Mouse (Mus musculus): Measurements from ENCODE around the gene Sez6l.

The Sez6l gene

DNA sequence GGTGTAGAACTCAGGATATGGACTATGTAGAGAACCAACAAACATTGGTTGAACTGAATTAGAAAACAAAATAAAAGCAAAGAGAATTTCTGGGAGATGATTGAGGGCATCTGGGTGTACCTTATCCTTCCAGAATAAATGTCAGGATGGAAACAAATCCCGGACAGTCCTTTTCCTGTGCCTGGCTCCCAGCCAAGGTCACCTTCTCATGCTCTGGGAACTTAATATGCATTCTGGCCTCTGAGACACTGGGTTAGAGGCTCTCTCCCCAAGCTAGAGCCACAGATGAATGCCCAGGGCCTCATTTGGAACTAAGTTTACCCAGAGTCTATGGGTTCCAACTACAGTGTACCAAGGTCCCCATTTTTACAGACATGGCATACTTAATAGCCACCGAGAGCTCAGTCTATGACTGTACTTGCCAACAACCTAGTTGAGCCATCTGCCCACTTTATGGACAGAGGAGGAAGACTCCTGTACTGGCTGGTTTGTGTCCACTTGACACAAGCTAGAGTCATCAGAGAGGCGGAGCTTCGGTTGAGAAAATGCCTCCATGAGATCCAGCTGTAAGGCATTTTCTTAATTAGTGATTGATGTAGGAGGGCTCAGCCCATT lies 7.3 kb upstream of the Sez6l start:
- no peak for DNase-seq (ENCODE audit: low spot score in 2 of 2)

DNA sequence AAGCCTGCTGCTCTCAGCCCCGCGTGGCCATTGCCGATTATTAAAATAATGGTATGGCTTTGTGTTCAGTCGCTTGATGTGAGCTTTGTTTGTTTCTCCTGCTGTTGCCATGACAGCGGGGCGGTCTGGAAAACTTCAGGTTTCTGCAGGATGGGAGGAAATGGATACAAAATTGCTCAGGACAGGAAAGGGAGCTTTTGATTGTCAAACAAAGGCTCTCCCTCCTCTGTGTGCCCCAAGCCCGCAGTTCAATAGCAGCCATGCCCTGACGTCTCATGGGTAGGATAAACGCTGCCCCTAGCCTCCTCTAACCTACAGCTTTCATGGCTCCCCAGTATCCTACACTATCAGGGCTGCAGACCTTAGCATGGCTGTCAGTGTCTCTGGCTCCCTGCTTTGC lies 6.3 kb upstream of the Sez6l start:
- DNase-seq (ENCODE audit: low spot score in 2 of 2) = no peak

- peak; percentile 92 to 93 for DNase-seq (ENCODE audit: low spot score in 2 of 2)
Measured at GRCm38 (mm10) chr5:112577750-112578149, 765 bp upstream of the Sez6l start.

DNA sequence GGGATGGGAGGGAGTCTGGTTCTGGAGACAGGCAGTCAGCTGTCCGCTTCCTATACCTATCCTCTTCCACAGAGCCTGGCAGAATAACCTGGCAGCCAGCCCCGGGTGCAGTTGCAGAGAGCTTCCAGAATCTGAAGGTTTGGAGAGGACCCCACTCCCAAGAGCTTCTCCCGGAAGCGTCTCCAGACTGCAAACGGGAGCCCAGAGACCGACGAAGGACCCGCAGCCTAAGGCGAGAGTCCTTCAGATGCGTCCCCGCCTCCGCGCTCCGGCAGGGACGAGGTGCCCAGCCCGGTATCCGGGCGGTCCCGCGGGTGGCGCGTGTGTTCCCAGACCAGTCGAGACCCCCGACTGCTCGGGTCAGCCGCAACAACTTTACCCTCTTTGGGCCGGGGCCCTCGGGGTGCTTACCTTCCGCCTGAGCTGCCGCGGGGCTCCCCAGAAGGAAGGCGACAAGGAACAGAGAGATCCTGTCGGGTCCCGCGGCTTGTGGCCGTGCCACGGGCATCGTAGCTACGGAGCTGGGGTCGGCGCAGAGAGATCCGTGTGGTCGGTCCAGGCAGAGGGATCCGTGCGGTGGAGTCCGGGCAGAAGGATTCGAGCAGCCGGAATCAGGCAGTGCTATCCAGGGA lies 508 bp downstream of the Sez6l start:
- peak; percentile 80 for DNase-seq (ENCODE audit: low spot score in 2 of 2)

DNA sequence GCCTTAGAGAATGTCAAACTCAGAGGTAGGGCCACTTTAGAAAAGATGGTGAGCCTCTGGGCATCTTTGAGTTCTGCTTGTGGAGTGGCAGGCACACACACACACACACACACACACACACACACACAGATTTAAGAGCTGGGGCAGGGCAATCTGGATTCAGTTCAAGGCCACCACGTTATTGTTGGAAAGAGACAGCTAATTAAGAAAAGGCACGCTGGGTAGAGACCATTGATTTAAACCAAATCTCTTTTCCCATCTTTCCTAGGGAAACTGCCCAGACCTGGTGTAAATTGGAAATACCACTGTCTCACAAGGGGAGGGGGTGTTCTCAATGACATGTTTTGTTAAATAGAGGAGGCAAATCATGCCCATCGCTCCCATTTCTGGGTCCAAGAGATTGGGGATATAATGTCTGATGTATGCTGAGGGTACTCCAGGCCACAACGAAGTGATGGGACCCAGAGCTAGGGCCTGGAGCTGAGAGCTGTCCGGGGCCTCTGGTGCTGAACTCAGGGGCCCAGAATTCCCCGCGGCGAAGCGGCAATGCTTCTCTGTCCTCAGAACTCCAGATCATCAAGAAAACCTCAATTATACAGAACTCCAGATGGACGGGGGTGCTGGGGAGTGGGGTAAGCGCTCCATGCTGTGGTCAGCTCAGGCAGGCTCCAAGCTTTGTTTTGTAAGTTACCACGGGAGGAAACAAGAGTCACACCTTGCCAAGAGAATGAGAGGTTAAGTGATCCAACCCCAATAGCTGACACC lies 1.7 kb downstream of the Sez6l start:
- peak in 1 of 2 experiments; percentile 60 for DNase-seq (ENCODE audit: low spot score in 2 of 2)

DNA sequence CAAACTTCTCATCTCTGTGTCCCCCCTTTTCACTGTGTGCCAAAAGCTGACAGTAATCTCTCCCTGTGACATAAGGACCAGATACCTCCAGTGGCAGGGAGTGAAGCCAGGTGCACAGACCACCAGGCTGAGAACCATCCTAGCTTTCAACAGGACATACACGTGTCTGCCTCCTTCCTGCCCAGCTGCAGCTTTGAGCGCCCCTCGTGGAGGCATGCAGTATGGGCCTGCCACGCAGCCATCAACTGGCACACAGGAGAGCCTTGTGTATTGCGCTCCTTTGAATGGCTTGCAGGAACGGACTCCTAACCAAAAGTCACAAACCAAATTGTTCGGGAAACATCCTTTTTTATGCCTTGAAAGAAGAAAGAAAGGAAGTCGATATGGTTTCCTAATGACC lies 3.1 kb downstream of the Sez6l start:
- DNase-seq (ENCODE audit: low spot score in 2 of 2) = peak; percentile 89 to 90

GRCm38 (mm10) chr5:112572217-112572616 lies 4.8 kb downstream of the Sez6l start:
- no peak for DNase-seq (ENCODE audit: low spot score in 2 of 2)

- DNase-seq (ENCODE audit: low spot score in 2 of 2) = no peak
Measured at GRCm38 (mm10) chr5:112565489-112565888, 11.5 kb downstream of the Sez6l start.

DNA sequence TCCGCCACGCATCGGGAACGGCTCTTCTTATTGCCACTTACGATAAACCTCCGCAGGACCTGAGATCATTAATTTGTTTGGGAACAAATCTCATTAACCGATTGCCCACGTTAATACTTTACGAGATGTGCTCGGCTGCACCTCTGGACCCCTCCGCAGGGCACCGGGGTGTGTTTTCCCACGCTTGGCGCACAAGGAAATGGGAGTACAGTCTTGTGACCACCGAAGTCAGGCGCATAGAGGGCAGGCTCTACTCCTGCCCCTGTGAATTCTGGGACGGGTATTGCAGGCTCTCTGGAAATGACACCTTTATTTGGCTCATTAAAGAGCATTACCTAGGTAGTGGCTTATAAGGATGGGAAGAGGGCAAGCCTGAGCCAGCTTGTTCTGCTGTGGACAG lies 11.9 kb downstream of the Sez6l start:
- no peak for DNase-seq (ENCODE audit: low spot score in 2 of 2)

GRCm38 (mm10) chr5:112560869-112561499 lies 16.0 kb downstream of the Sez6l start:
- DNase-seq (ENCODE audit: low spot score in 2 of 2) = no peak

GRCm38 (mm10) chr5:112560139-112560538 lies 16.8 kb downstream of the Sez6l start:
- DNase-seq (ENCODE audit: low spot score in 2 of 2) = no peak

DNA sequence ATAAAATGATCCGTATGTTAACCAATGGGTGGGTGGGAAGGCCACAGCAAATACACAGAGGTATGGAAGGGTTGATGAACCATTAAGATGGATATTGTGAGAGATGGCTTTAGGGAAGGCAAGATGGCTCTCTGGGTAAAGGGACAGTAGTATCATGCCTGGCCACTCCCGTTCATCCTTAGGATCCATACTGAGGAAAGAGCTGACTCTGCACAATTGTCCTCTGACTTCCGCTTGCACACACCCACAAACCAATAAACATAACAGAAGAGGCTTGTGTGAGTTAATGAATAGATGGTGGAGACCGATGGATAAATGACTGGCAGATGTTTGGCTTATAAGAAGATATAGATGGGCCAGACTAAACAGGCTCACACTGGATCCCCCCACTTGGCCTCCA lies 19.6 kb downstream of the Sez6l start:
- DNase-seq (ENCODE audit: low spot score in 2 of 2) = no peak

DNA sequence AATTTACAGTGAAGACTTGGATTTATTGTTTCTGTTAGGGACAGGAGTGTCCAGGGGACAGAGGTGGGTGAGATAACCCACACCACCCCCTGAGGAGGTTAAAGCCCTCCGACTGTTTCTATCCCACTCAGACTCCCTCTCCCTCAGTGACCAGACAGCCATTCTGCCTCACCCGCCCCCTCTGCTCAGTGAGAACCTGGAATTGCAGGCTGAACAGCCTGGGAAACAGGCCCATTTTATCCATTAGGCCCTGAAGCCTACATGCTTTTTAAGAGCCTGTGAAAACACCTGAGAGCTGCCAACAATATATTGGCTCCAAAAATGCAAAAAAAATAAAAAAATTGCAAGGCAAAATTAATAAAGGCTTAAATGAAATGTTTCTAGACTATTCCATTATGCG lies 20.3 kb downstream of the Sez6l start:
- DNase-seq (ENCODE audit: low spot score in 2 of 2) = no peak

DNA sequence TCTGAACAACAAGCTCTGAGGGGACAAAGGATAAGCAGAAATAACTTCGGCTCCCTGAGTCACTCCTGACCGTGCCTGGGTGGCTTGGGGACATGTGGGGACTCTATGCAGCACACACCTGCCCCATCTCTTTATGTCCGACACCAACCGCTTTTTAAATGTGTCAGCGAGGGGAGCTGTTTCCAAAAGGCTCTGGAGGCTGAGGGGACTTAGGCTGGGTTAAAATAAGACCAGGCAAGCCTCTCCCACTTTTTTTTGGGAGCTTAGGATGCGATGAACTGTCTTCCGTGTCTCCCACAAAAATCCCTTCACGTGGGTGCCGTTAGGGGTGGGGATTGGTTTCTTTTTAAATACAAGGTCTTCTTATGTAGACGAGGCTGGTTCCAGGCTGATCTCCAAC lies 22.5 kb downstream of the Sez6l start:
- no peak for DNase-seq (ENCODE audit: low spot score in 2 of 2)

DNA sequence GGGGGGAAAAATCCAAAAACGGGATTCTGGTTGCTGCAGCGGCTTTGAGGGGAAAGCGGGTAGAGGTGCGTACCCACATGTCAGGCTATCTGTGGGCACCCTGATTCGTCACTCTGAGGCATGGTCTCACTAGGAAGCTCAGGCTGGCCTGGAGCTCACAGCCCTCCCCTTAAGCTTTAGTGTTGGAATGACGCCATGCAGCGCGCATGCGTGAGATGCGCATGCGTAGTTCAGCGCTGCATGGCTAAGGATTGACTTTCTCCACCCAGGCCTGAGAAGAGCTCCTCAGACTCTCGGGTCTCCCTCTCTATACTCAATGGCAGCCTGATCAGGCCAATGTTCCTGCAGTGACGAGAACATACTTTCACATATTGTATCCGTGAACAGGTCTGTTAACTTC lies 24.2 kb downstream of the Sez6l start:
- DNase-seq (ENCODE audit: low spot score in 2 of 2) = no peak

DNA sequence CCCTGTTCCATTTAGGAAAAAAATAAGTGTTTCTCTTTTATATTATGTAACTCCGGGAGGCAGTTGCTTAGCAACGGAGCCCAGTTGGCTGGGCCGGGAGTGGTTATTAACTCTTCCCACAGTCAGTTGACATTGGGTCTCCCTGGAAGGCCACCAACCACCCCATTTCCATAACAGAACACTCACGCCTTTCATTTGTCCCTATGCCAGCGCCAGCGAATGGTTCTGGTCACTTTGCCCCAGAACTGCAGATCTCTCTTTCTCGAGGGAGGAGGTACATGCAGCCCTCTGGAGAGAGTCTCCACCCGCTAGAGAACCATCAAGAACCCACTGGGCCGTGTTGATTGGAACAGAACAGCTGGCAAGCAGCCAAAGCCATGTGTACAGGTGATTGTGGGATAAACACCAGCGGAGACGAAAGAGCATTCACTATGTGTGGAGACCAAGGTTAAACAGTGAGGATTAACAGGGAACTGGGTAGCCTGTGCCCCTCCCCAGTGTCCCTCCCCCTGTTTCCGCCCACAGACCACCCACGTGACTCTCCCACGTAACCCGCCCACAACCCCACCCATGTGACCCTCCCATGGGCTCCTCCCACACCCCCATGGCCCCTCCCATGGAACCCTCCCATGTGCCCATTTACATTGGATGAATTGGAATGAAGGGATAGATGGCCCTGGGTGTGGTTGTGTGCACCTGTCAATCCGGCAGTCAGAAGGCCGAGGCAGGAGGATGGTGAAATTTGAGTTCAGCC lies 24.8 kb downstream of the Sez6l start:
- DNase-seq (ENCODE audit: low spot score in 2 of 2) = peak; percentile 91 to 93

- DNase-seq (ENCODE audit: low spot score in 2 of 2) = peak; percentile 76 to 77
Measured at GRCm38 (mm10) chr5:112548846-112549620, 28.0 kb downstream of the Sez6l start.

GRCm38 (mm10) chr5:112546771-112547170 lies 30.2 kb downstream of the Sez6l start:
- no peak for DNase-seq (ENCODE audit: low spot score in 2 of 2)

DNA sequence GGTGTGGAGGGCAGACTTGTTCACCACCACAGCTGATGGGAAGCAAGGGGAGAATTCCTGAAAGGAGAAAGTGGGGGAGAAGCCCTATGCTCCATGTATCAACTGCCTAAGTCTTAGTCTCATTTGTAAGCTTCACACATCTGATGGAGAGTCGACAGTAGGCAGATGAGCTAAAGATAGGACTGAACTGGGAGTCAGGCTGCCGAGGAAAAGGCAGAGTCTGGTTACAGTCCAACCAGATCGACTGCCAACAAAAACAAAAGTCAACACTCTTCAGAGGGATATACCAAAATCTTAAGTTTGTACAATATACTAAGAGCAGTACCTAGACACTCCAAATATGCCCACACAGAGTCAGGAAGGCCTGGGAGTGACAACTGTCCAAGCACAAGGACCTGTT lies 38.7 kb downstream of the Sez6l start:
- DNase-seq (ENCODE audit: low spot score in 2 of 2) = no peak

GRCm38 (mm10) chr5:112535868-112536267 lies 41.1 kb downstream of the Sez6l start:
- DNase-seq (ENCODE audit: low spot score in 2 of 2) = no peak

DNA sequence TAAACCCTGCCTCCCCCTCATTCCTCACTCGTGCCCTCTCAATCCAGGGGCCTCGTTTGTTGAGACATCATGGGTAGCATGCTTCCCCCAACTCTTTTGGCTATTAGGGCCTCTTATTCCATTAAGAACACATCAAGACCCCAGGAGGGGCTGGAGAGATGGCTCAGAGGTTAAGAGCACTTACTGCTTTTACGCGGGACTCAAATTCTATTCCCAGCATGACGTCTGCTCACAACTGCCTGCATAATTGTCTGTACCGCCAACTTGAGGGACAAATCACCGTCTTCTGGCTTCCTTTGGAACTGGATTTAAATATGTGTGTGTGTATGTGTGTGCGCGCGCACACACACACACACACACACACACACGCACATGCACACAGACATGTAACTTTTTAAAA lies 42.8 kb downstream of the Sez6l start:
- no peak for DNase-seq (ENCODE audit: low spot score in 2 of 2)

All from right cerebral cortex, postnatal 10 days (tissue).